Mouse (Mus musculus): Measurements from ENCODE around the gene Cldn15. TPM values are rescaled to one million over a fixed set of nuclear protein-coding genes. Genes with fewer than 3 reads are reported as not detected.

Cldn15 gene
- total RNA-seq, 1 experiment from 2014 or later, result 3.0 TPM

Other genes with a start within 250 kb of the Cldn15 start
- gene Col26a1, start 83.4 kb upstream of the Cldn15 start, total RNA-seq (2017), result not detected in 2 replicates
- 4.4 and 8.8 TPM in 2 replicates for gene Ift22, start 58.5 kb upstream of the Cldn15 start, total RNA-seq (2017)
- 95.6 and 118 TPM in 2 replicates for gene Fis1, start 13.3 kb upstream of the Cldn15 start, total RNA-seq (2017)
- gene Plod3, start 20.4 kb downstream of the Cldn15 start, total RNA-seq (2017), result 76.2 TPM in 2 replicates
- gene Znhit1, start 21.4 kb downstream of the Cldn15 start, total RNA-seq (2017), result 30.1 and 31.9 TPM in 2 replicates
- not detected in 2 replicates for gene Vgf, start 59.8 kb downstream of the Cldn15 start, total RNA-seq (2017)
- 9.2 and 16.7 TPM in 2 replicates for gene Ap1s1, start 79.5 kb downstream of the Cldn15 start, total RNA-seq (2017)
- not detected in 2 replicates for gene Serpine1, start 105.7 kb downstream of the Cldn15 start, total RNA-seq (2017)
- 69.9 and 79.3 TPM in 2 replicates for gene Trim56, start 149.6 kb downstream of the Cldn15 start, total RNA-seq (2017)
- not detected in 2 replicates for gene Muc3, start 182.7 kb downstream of the Cldn15 start, total RNA-seq (2017)
- 0.58 and 2.3 TPM in 2 replicates for gene Muc3a, start 245.8 kb downstream of the Cldn15 start, total RNA-seq (2017)

Data from neutrophil, adult 5-6 weeks (primary cell).